In the genomic region with DNA sequence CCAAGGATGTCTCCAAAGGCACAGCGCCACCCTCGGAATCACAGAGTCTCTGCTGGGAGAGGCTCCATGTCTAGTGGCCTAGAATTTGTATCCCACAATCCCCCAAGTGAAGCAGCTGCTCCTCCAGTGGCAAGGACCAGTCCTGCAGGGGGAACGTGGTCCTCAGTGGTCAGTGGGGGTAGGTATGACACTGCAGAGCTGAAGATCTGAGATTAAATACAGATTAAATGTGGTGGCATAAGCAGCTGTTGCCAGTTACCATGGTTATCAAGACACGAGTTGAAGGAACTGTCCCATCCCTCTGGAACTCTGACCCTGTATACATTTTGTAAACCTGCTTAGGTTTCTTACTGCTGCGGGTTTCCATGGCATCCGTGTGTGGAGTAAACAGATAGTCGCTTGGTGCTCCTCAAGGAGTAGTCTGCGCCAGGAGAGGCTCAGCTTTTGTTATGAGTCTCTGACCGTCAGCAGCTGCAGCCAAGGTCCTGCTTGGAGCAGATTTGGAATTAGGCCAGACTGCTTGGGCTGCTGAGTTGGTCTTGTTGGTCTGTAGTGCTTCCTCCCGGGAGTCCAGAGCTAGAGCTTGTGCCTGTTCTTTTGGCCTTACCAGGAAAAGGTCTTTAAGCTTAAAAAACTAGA, we compare ENCODE assay signal across 7 mouse cellular contexts. TPM values are rescaled to one million over a fixed set of nuclear protein-coding genes. Genes with fewer than 3 reads are reported as not detected.
DNase-seq lines count a peak whose midpoint lies in the region; ATAC-seq and TF ChIP-seq lines count a peak whose summit lies in the region.

No protein-coding gene starts in this region.

- 79% methylated on average over 10 of the region's 10 CpGs for WGBS in liver, postnatal 0 days (ENCODE audit: insufficient replicate concordance)
- 69% methylated on average over 10 of the region's 10 CpGs for WGBS in embryonic facial prominence, embryonic 15.5 days
- 47% methylated on average over 10 of the region's 10 CpGs for WGBS in intestine, embryonic 15.5 days

- H3K9ac ChIP-seq in liver, postnatal 0 days (replicated peaks) = no peak overlapping the region
- H3K9ac ChIP-seq in embryonic facial prominence, embryonic 15.5 days = no peak overlapping the region
- H3K9ac ChIP-seq in intestine, embryonic 15.5 days = no peak overlapping the region

- no peaks in the 10 kb centered on the region for H3K9me3 ChIP-seq in liver, postnatal 0 days (ENCODE audit: low read length)
- no peaks in the 10 kb centered on the region for H3K9me3 ChIP-seq in embryonic facial prominence, embryonic 15.5 days (replicated peaks)
- H3K9me3 ChIP-seq in intestine, embryonic 15.5 days = no peaks in the 10 kb centered on the region

- TF ChIP-seq CTCF in liver, postnatal 0 days (IDR thresholded peaks at IDR 0.05; ENCODE audit: low read depth) = peak; percentile 16; the same call in 1 of the 2 replicates

- H3K27me3 ChIP-seq in liver, postnatal 0 days (ENCODE audit: insufficient read depth, low read length) = no peaks in the 10 kb centered on the region
- no peaks in the 10 kb centered on the region for H3K27me3 ChIP-seq in embryonic facial prominence, embryonic 15.5 days
- no peaks in the 10 kb centered on the region for H3K27me3 ChIP-seq in intestine, embryonic 15.5 days (replicated peaks)

- H3K36me3 ChIP-seq in liver, postnatal 0 days (replicated peaks; ENCODE audit: insufficient read depth, low read length) = peaks cover 49% of the 10 kb centered on the region
- H3K36me3 ChIP-seq in embryonic facial prominence, embryonic 15.5 days = peaks cover 66% of the 10 kb centered on the region
- H3K36me3 ChIP-seq in intestine, embryonic 15.5 days = peaks cover 18% of the 10 kb centered on the region

- H3K4me2 ChIP-seq in liver, postnatal 0 days (ENCODE audit: low read depth, low read length) = no peak overlapping the region
- no peak overlapping the region for H3K4me2 ChIP-seq in embryonic facial prominence, embryonic 15.5 days (replicated peaks)
- H3K4me2 ChIP-seq in intestine, embryonic 15.5 days (replicated peaks) = no peak overlapping the region

- no peak overlapping the region for H3K27ac ChIP-seq in liver, postnatal 0 days (ENCODE audit: low read depth)
- H3K27ac ChIP-seq in embryonic facial prominence, embryonic 15.5 days (replicated peaks) = no peak overlapping the region
- peak overlapping the region; percentile 18; the same call in 1 of the 2 replicates for H3K27ac ChIP-seq in intestine, embryonic 15.5 days

- no peak overlapping the region for H3K4me3 ChIP-seq in liver, postnatal 0 days (ENCODE audit: low read depth, low read length)
- H3K4me3 ChIP-seq in embryonic facial prominence, embryonic 15.5 days (replicated peaks) = no peak overlapping the region
- no peak overlapping the region for H3K4me3 ChIP-seq in intestine, embryonic 15.5 days (replicated peaks)

- TF ChIP-seq EP300 in liver, postnatal 0 days (IDR thresholded peaks at IDR 0.05; ENCODE audit: low read depth) = no peak

- no peak for DNase-seq in liver, postnatal 0 days
- DNase-seq in liver = no peak
- peak; percentile 20 for DNase-seq in retina, embryonic 14.5 days (ENCODE audit: low spot score)
- DNase-seq in right cerebral cortex, adult 2 months (ENCODE audit: low spot score in 2 of 2) = no peak
- no peak for DNase-seq in thymus, postnatal 0 days (ENCODE audit: low spot score)

- no peaks in the 10 kb centered on the region for H3K4me1 ChIP-seq in liver, postnatal 0 days (ENCODE audit: insufficient read depth)
- no peaks in the 10 kb centered on the region for H3K4me1 ChIP-seq in embryonic facial prominence, embryonic 15.5 days
- H3K4me1 ChIP-seq in intestine, embryonic 15.5 days (replicated peaks) = no peaks in the 10 kb centered on the region

- ATAC-seq in liver, postnatal 0 days = no peak
- peak; percentile 15; the same call in 1 of the 2 replicates for ATAC-seq in embryonic facial prominence, embryonic 15.5 days (ENCODE audit: insufficient number of reproducible peaks, low FRiP score, low TSS enrichment, low read depth)
- peak; percentile 63 for ATAC-seq in intestine, embryonic 15.5 days

RNA-seq across cellular contexts. Expression of a gene that starts 53.5 kb away (rescaled TPM):
- 9.0 and 9.1 TPM in 2 replicates for polyA plus RNA-seq in liver, postnatal 0 days (2015; fragmentation: Nextera tagmentation; extraction: Ambion mirVana)
- polyA plus RNA-seq in embryonic facial prominence, embryonic 15.5 days (2015; fragmentation: Nextera tagmentation; extraction: Ambion mirVana) = 17.5 and 18.7 TPM in 2 replicates
- 12.3 and 13.1 TPM in 2 replicates for polyA plus RNA-seq in intestine, embryonic 15.5 days (2015; fragmentation: Nextera tagmentation; extraction: Ambion mirVana)
- 13.1 and 13.9 TPM in 2 replicates for polyA plus RNA-seq in thymus, postnatal 0 days (2015; fragmentation: Nextera tagmentation; extraction: Ambion mirVana)
